Mouse (Mus musculus): Measurements from ENCODE around the gene Mast4. TPM values are rescaled to one million over a fixed set of nuclear protein-coding genes. Genes with fewer than 3 reads are reported as not detected.
A peak's percentile ranks its signal among the peaks of the same experiment; 100 is the strongest.

Gene Mast4
- polyA plus RNA-seq, 1 experiment from 2014 or later = 10.1 TPM

DNA sequence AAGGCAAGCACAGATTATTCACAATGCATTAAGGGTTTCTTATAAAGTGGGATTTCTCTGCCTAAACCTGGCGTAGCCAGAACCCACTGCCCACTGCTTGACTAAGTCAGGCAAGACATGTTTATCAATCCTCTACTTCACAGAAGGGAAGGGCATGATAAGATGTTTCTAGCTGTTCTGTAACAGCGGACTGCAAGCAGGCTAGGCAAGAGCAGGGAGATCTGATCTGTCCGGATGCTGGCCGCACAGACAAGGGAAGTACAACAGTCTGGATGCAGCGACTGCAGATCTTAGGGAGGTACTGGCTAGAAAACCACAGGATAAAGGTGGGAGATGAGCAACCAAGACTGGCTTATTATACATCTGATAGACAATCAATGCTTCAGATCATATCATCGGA, 519.1 kb downstream of the Mast4 start:
- WGBS = 58% methylated on average over 6 of the region's 6 CpGs
- Histone ChIP-seq H3K4me1 (replicated peaks; ENCODE audit: control insufficient read depth, insufficient read depth, low read length) (peaks cover 10% of the 10 kb centered on the region; the same call in 1 of the 2 replicates), H3K4me2 (no peak overlapping the region), H3K4me3 (ENCODE audit: low read depth, low read length) (no peak overlapping the region), H3K27ac (ENCODE audit: low read depth, low read length) (no peak overlapping the region), H3K27me3 (replicated peaks; ENCODE audit: control insufficient read depth, insufficient read depth, low read length) (no peaks in the 10 kb centered on the region), H3K9ac (ENCODE audit: low read depth, low read length) (no peak overlapping the region), H3K9me3 (ENCODE audit: control insufficient read depth, low read length) (no peaks in the 10 kb centered on the region), H3K36me3 (ENCODE audit: control insufficient read depth, insufficient read depth, low read length) (no peaks in the 10 kb centered on the region)
- ATAC-seq (replicated peaks; ENCODE audit: low FRiP score) (0 out of 2 replicates have a peak, but pooled peaks have one; percentile 31), DNase-seq (ENCODE audit: low spot score) (no peak)

DNA sequence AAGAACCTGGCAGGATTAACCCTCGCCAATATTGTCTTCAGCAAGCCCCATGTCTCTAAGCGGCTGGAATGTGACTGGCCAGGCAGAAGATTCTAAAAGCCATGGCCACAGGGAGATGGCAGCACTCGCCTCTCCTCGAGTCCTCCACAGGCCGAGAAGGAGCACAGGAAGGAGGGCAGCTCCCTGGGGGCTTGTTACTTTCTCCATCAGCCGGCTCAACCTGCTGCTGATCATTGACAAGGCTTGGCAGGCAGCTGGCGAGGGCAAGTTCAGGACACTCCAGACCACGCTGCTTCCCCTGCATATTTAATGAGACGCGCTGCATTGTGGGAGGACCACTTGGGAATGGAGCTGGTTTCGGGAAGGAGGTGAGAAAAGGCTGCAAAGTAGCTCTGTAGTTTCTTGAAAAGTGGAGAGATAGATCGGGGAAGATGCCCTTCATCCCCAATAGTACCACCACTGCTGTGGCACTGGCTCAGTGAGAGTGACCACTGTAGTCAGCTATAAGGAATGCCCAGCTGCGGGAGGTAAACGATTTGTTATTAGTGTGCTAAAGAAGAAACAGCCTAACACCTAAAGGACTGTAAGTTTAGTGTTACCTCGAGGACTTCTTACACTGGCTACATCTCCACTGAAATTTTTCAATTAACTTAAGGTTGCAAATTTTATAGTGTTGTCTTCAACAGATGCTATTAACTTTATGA, 523.0 kb downstream of the Mast4 start:
- Histone ChIP-seq H3K9ac (ENCODE audit: low read depth, low read length) (peak overlapping the region; percentile 42; the same call in 1 of the 2 replicates), H3K9me3 (ENCODE audit: control insufficient read depth, low read length) (no peaks in the 10 kb centered on the region), H3K4me2 (peak overlapping the region; percentile 59), H3K27me3 (replicated peaks; ENCODE audit: control insufficient read depth, insufficient read depth, low read length) (no peaks in the 10 kb centered on the region), H3K36me3 (ENCODE audit: control insufficient read depth, insufficient read depth, low read length) (0 out of 2 replicates have a peak, but pooled peaks cover 2% of the 10 kb centered on the region), H3K4me1 (replicated peaks; ENCODE audit: control insufficient read depth, insufficient read depth, low read length) (peaks cover 10% of the 10 kb centered on the region; the same call in 1 of the 2 replicates), H3K4me3 (ENCODE audit: low read depth, low read length) (peak overlapping the region; percentile 24; the same call in 1 of the 2 replicates), H3K27ac (ENCODE audit: low read depth, low read length) (no peak overlapping the region)
- WGBS = 25% methylated on average over 15 of the region's 15 CpGs
- ATAC-seq (replicated peaks; ENCODE audit: low FRiP score) (no peak), DNase-seq (ENCODE audit: low spot score) (peak; percentile 39)

DNA sequence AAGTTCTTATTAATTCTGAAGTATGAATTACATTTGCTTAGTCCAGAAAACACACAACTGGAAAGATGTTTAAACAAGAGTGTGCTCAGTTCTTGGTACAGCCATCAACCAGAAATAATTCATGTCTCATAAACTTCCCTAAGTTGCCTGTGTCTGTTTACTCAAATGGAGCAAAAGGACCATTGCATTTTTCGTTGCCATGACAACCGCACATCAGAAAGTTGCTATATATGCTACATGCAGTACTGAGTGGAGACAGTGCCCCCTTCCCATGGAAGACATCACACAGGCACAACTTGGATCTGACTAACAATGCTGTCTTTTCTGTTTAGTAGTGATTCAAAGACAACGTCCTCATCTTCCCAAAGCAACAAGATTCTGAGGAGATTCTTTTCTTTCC, 527.6 kb downstream of the Mast4 start:
- no peak overlapping the region for H3K9ac ChIP-seq (ENCODE audit: low read depth, low read length)
- ATAC-seq (replicated peaks; ENCODE audit: low FRiP score) = no peak
- no peaks in the 10 kb centered on the region for H3K9me3 ChIP-seq (ENCODE audit: control insufficient read depth, low read length)
- H3K27ac ChIP-seq (ENCODE audit: low read depth, low read length) = no peak overlapping the region
- H3K36me3 ChIP-seq (ENCODE audit: control insufficient read depth, insufficient read depth, low read length) = 0 out of 2 replicates have a peak, but pooled peaks cover 2% of the 10 kb centered on the region
- no peaks in the 10 kb centered on the region for H3K27me3 ChIP-seq (replicated peaks; ENCODE audit: control insufficient read depth, insufficient read depth, low read length)
- no peak for DNase-seq (ENCODE audit: low spot score)
- no peak overlapping the region for H3K4me3 ChIP-seq (ENCODE audit: low read depth, low read length)
- H3K4me2 ChIP-seq = no peak overlapping the region
- H3K4me1 ChIP-seq (replicated peaks; ENCODE audit: control insufficient read depth, insufficient read depth, low read length) = peaks cover 6% of the 10 kb centered on the region; the same call in 1 of the 2 replicates
- WGBS = 84% methylated on average over 3 of the region's 3 CpGs

DNA sequence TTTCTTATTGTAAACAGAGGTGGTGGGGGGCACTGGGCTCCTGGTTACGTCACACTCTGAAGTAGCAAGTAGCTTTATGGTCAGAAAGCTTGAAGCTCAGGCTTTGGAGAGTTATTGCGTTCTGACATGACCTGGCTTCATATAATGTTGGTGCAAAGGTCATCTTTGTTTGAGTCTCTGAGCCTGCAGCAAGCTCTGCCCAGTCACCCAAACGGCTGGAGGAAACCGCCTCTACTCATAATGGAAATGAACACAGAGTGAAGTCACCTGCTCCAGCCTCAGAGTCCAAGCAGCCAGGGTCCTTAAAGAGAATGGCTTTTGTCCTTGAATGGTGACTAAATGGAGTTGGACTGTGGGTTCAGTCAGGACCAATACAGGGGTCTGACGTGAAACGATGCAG, 529.1 kb downstream of the Mast4 start:
- no peak overlapping the region for H3K27ac ChIP-seq (ENCODE audit: low read depth, low read length)
- no peaks in the 10 kb centered on the region for H3K27me3 ChIP-seq (replicated peaks; ENCODE audit: control insufficient read depth, insufficient read depth, low read length)
- H3K4me2 ChIP-seq = no peak overlapping the region
- 88% methylated on average over 6 of the region's 6 CpGs for WGBS
- H3K4me1 ChIP-seq (replicated peaks; ENCODE audit: control insufficient read depth, insufficient read depth, low read length) = no peaks in the 10 kb centered on the region
- ATAC-seq (replicated peaks; ENCODE audit: low FRiP score) (no peak), DNase-seq (ENCODE audit: low spot score) (no peak)
- 0 out of 2 replicates have a peak, but pooled peaks cover 2% of the 10 kb centered on the region for H3K36me3 ChIP-seq (ENCODE audit: control insufficient read depth, insufficient read depth, low read length)
- H3K9ac ChIP-seq (ENCODE audit: low read depth, low read length) = no peak overlapping the region
- no peaks in the 10 kb centered on the region for H3K9me3 ChIP-seq (ENCODE audit: control insufficient read depth, low read length)
- no peak overlapping the region for H3K4me3 ChIP-seq (ENCODE audit: low read depth, low read length)

DNA sequence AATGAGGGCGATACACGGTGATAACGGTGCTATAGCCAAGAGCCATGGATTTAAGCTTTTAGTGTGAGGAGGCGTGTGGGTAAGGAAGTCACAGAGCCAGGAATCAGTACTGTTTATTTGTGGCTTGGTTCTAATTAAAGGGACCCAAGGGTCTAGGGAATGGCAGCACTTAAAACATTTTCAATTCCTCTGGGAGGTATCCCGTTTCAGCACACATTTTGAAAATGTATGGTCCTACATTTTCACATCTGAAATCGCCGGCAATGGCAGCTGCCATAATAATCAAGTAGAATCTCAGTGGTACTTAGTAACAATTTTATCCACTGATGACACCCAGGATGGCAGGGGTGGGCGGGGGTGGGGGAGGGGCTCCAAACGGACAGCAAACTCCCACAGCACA, 531.1 kb downstream of the Mast4 start:
- Histone ChIP-seq H3K27ac (ENCODE audit: low read depth, low read length) (no peak overlapping the region), H3K4me3 (ENCODE audit: low read depth, low read length) (no peak overlapping the region), H3K9me3 (ENCODE audit: control insufficient read depth, low read length) (no peaks in the 10 kb centered on the region), H3K9ac (ENCODE audit: low read depth, low read length) (no peak overlapping the region), H3K4me1 (replicated peaks; ENCODE audit: control insufficient read depth, insufficient read depth, low read length) (no peaks in the 10 kb centered on the region), H3K4me2 (no peak overlapping the region), H3K36me3 (ENCODE audit: control insufficient read depth, insufficient read depth, low read length) (no peaks in the 10 kb centered on the region), H3K27me3 (replicated peaks; ENCODE audit: control insufficient read depth, insufficient read depth, low read length) (no peaks in the 10 kb centered on the region)
- DNase-seq (ENCODE audit: low spot score) = no peak
- no peak for ATAC-seq (replicated peaks; ENCODE audit: low FRiP score)
- WGBS = 84% methylated on average over 9 of the region's 9 CpGs

DNA sequence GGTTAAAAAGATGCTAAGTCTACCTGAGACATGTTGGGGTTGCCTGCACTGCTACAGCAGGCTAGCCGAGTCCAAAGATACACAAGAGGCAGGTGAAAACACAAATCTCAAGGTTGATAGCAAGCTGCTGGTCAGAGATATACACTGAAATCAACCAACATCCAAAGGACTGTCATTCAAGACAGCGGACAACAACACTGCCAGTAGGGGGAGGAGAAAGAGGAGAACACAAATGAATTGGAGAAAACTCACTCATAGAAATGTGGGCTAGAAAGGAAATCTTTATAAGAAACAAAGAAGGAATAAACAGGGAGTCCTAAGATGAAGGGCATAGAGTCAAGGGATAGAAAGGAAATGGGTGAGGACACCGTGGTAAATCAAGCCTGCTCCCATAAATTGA, 542.1 kb downstream of the Mast4 start:
- Histone ChIP-seq H3K4me1 (replicated peaks; ENCODE audit: control insufficient read depth, insufficient read depth, low read length) (no peaks in the 10 kb centered on the region), H3K27ac (ENCODE audit: low read depth, low read length) (no peak overlapping the region), H3K9me3 (ENCODE audit: control insufficient read depth, low read length) (no peaks in the 10 kb centered on the region), H3K36me3 (ENCODE audit: control insufficient read depth, insufficient read depth, low read length) (0 out of 2 replicates have a peak, but pooled peaks cover 2% of the 10 kb centered on the region), H3K4me3 (ENCODE audit: low read depth, low read length) (no peak overlapping the region), H3K4me2 (no peak overlapping the region), H3K27me3 (replicated peaks; ENCODE audit: control insufficient read depth, insufficient read depth, low read length) (no peaks in the 10 kb centered on the region), H3K9ac (ENCODE audit: low read depth, low read length) (no peak overlapping the region)
- DNase-seq (ENCODE audit: low spot score) (no peak), ATAC-seq (replicated peaks; ENCODE audit: low FRiP score) (no peak)
- WGBS = 74% methylated on average over 3 of the region's 3 CpGs

DNA sequence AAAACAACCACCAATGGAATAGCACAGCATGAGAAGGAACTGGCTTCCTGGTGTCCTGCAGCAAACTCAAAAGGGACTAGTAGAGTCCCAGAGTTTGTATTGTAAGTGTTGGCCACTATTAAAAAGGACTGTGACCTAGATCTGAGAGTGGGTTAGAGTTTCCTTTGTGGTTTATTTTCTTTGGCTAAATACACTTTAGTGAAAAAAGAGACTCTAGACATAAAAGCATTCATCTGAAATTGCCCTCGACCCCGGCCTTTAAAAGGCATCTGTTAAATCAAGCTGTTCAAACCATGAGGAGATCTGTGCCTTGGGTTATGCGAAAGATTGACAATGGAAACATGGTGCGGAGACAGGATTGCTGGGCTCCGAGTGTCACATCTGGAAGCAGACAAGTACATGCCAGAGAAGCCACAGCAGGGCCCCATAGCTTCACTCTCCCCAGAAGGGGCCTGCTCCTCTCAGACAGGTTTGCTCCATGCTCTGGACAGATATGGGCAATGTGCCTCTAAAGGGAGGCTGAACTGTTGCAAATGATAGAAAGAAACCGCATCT, 543.6 kb downstream of the Mast4 start:
- Histone ChIP-seq H3K27ac (ENCODE audit: low read depth, low read length) (no peak overlapping the region), H3K9ac (ENCODE audit: low read depth, low read length) (no peak overlapping the region), H3K4me2 (no peak overlapping the region), H3K4me1 (replicated peaks; ENCODE audit: control insufficient read depth, insufficient read depth, low read length) (no peaks in the 10 kb centered on the region), H3K4me3 (ENCODE audit: low read depth, low read length) (no peak overlapping the region), H3K9me3 (ENCODE audit: control insufficient read depth, low read length) (no peaks in the 10 kb centered on the region), H3K36me3 (ENCODE audit: control insufficient read depth, insufficient read depth, low read length) (0 out of 2 replicates have a peak, but pooled peaks cover 2% of the 10 kb centered on the region), H3K27me3 (replicated peaks; ENCODE audit: control insufficient read depth, insufficient read depth, low read length) (no peaks in the 10 kb centered on the region)
- DNase-seq (ENCODE audit: low spot score) (no peak), ATAC-seq (replicated peaks; ENCODE audit: low FRiP score) (no peak)
- 91% methylated on average over 6 of the region's 6 CpGs for WGBS

DNA sequence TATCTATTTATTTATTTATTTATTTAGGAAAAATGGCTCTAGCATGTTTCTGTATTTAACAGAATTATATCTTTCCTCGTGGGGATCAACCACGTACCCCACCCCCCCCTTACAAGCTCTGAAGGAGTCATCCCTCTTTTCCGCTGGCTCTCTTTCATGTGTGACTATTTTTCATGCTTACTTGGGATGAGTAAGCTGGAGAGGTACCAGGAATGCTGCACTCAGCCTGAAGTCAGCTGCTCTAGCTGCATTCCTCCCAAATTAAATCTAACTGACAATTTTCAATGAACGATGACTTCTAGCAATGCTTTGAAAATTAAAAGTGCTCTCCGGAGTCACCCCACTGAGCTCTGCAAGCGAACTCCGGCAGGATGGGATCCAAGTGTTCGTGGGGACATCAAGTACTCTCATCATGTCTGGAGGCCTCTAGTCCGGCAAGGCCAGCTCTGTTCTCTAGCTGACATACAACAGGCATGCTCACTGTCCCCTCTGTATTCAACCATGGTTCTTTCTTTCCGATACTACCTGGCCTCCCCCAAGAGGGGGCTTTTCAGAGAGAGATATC, 547.5 kb downstream of the Mast4 start:
- Histone ChIP-seq H3K36me3 (ENCODE audit: control insufficient read depth, insufficient read depth, low read length) (0 out of 2 replicates have a peak, but pooled peaks cover 2% of the 10 kb centered on the region), H3K9me3 (ENCODE audit: control insufficient read depth, low read length) (no peaks in the 10 kb centered on the region), H3K4me1 (replicated peaks; ENCODE audit: control insufficient read depth, insufficient read depth, low read length) (no peaks in the 10 kb centered on the region), H3K4me2 (no peak overlapping the region), H3K27me3 (replicated peaks; ENCODE audit: control insufficient read depth, insufficient read depth, low read length) (no peaks in the 10 kb centered on the region), H3K27ac (ENCODE audit: low read depth, low read length) (no peak overlapping the region), H3K9ac (ENCODE audit: low read depth, low read length) (no peak overlapping the region), H3K4me3 (ENCODE audit: low read depth, low read length) (no peak overlapping the region)
- no peak for ATAC-seq (replicated peaks; ENCODE audit: low FRiP score)
- no peak for DNase-seq (ENCODE audit: low spot score)
- WGBS = 92% methylated on average over 10 of the region's 10 CpGs

Measured in liver, embryonic 11.5 days (tissue).